Mouse (Mus musculus) adrenal gland, adult 18-20 months (tissue): ENCODE data around the gene Itprip. TPM values are rescaled to one million over a fixed set of nuclear protein-coding genes. Genes with fewer than 3 reads are reported as not detected.

Experiments used
- DNase-seq, 2 experiments: peaks; one replicate each; pipeline ENCODE4 v3.0.0; 2021 to 2022; ENCODE audit warnings: low spot score in 2 of 2
- long read RNA-seq, 2 experiments: library from polyadenylated mRNA; stranded (forward); transcript quantifications; one replicate each; pipeline ENCODE4 v2.0.0; 2021
- total RNA-seq, 2 experiments: library from RNA; stranded (reverse); gene quantifications; 1 replicate in 1 of 2; 2 replicates in 1 of 2; pipeline ENCODE4 v1.2.3; 2021

Itprip gene
- total RNA-seq: 10 to 100 TPM; 16.8 to 17.7 TPM
- long read RNA-seq, experiment 1, partial matches to known transcripts: 0 of 19 reads
- long read RNA-seq, experiment 1, other reads (novel, unspliced or antisense): 19 of 19 reads
- long read RNA-seq, experiment 2, partial matches to known transcripts: 0 of 29 reads
- long read RNA-seq, experiment 2, other reads (novel, unspliced or antisense): 29 of 29 reads

DNA sequence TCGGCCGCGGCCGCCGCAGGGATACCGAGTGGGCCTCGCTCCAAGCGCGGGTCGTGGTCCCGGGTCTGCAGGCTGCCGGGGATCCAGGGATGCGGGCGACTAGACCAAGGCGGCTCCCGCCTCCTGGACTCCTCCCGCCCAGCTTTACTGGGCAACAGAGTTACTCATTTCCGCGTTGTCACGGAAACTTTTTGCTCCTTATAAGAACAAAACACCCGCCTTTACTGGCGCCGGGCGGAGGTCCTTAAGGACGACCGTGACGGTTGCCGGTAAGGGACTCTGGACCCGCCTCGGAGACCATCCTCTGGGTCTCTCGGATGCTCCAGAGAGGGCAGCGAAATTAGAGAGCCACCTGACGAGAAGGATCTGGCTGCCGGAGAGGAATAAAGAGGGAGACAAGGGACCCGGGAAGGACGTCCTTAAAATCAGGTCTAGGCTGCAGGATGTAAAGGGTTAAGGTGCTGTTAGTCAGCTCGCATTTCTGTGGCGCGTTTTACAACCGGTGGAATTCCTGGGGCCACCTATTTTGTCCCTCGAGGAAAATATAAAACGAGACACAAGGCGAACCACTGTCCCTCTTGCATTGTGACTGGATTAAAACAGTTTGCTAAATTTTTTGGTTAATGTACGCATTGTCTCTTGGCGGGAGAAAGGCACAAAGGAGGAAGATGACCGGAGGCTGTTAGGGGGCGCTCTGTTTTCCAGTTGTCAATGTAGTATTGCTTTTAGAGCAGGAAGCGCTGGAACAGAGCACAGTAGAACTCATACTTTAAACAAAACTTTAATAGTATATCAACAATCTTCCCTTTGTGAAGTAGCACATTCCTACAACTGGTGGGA is at the start of gene Itprip, which contains the start of gene Cfap43:
TSS of gene Itprip (minus strand) at position 174 of the 840 bp plus-strand sequence.
TSS of gene Cfap43 (minus strand) at position 162 of the 840 bp plus-strand sequence.
- DNase-seq: peak; percentile 70 to 71

DNA sequence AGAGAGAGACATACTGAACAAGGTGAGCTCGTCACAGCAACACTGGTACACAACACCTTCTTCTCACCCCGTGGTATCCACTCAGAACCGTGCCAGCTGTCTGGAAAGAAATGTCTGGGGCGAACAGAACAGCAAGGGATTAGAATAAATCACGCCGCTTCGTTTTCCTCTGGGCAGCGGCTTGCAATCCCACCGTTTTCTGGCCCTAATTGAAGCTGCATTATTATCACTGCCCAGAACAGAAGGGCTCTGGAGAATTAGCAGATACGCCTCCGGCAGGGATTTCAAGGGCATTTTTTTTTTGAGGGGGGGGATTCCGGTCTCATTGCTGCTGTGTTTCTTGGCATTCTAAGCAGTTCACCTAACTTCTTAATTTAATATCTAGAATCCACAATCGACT is 39.1 kb upstream of the Itprip start:
- no peak for DNase-seq

DNA sequence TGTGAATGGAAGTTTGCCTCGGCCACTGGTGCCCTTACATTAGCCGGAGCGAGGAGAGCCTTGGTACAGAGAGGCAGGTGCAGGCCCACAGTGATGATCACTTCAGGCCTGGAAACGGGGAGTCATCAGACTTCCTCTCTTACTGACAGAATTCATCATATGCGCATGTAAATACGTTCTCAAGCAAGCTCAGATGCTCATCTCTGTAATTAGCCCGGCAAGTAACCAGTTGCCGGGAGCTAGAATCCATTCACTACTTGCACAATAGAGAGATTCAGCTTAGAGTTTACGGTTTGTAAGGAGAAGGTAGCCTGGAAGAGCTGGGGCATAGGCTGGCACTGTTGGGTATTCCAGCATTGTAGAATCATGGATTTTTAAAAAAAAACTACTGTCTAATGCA is 34.1 kb upstream of the Itprip start:
- no peak for DNase-seq

DNA sequence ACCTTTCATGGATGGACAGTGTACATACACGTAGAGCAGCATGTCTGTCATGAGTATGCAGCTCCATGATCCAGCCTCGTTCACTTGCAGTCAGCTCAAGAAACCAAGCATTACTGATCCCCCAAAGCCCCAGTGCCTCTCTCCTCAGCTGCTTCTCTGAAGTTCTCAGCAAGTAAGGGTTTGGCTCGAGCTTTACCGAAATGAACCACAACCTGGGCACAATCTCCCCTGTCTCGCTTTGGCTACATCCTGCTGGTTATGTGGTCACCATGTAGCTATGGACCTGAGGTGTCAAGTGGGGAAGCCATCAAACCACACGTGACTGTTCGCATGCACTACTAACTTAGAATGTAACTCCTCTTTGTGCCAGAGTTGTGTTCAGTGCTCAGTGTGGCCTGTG is 31.8 kb upstream of the Itprip start:
- no peak for DNase-seq

DNA sequence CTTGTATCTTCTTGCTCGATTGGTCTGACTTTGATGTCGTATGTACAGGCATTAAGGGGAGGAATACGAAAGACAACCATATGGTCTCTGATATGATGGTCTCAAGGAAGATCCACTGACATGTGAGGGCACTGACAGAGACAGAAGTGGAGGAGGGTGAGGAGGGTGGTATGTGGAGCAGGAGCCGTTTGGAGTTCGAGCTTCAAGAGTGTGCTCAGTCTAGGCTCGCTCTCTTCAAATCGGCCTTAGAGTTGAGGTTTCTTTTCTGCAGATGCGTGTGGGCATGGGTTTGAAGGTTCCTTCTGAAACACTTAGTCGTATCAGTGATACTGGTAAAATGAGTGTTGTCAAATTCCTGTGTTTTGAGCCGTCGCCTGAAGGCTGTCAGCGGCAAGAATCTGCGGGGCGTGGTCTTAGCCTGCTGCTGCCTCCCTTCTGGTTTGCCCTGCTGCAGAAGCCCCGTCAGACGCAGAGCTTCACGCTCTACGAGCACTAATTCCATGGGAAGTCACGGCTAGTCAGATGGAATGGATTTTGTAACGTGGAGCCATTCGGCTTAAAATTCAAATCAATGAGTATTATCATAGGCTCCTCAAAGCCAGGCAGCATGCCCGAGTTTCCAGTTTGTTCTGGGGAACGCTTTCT is 27.8 kb upstream of the Itprip start:
- no peak for DNase-seq

DNA sequence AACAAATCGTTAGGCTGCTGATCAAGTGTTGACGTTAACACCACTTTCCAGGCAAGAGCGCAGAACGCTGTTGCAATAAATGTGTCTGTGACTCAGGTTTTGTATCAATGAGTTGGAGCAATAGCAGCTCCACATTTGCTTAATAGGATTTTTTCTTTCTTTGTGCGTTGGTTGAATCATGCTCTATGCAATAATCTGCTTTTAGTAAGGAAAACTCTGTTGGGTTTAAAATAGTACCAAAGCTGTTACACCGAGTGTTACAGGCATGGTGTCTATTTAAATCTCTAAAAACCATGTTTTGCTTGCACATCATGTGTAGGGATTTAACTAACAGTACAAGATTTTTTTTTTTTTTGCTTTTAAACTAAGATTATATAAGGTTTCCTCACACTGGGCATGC is 20.3 kb upstream of the Itprip start:
- DNase-seq: no peak

DNA sequence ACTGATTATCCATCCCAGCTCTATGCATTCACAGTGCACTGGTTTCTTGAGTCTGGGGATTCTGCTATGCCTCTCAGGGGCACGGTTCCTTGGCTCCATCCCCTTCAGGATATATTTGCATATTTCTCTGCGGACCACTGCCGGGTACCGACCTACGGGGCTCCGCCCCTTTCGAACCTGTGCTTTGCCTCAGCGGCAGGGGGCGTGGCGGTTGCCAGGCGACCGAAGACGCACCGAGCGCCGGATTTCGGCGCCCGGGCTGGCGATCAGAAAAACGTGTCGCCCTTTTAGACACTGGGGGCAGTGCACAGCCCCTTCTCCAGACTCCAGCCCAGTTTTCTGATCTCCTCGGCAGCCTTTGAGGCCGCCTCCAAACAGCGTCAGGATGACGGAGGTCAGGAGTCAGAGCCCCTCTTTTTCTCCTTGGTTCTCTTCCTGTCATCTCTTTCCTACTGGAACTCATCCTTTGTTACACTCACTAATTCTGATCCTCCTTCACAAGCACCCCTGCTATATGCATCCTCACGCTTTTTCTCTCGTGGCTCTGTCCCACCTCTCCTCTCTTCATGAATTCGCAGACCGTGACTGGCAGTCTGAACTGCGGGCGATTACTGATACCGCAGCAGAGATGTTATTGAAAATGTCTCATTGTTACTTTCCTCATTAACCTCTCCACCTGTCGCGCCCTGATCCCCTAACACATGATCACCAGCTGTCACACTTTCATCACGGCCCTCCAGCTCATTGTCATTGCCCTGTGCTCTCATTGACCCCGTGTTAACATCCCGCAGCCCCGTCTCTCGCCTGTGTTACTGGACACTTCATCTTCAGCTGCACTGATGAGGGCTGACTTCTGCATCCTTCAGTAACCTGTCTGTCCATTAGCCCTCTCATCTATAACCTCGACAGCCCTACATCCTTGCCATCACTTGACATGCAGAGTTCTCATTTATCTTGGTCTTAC is 18.6 kb upstream of the Itprip start, which contains the start of gene Cfap58:
TSS of gene Cfap58 (plus strand) at position 233 of the 964 bp plus-strand sequence.
- peak; percentile 25 to 44 for DNase-seq

DNA sequence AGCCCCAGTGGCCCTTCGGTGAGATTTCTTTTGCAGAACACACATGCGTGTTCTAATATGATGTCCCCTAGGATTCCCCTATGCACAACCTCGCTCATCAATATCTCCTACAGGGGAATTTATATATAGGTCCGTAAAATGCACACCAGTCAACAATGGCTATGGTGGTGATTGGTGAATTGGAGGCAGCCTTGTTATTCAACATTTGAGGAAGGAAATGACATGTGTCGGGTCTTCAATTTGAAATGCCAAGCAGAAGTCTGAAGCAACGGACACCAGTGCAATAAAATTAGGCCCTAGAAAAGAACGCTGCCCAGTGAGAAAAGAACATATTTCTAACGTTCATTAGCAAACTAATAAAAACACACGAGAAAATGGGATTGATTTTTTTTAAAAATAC is 17.8 kb upstream of the Itprip start:
- no peak for DNase-seq

DNA sequence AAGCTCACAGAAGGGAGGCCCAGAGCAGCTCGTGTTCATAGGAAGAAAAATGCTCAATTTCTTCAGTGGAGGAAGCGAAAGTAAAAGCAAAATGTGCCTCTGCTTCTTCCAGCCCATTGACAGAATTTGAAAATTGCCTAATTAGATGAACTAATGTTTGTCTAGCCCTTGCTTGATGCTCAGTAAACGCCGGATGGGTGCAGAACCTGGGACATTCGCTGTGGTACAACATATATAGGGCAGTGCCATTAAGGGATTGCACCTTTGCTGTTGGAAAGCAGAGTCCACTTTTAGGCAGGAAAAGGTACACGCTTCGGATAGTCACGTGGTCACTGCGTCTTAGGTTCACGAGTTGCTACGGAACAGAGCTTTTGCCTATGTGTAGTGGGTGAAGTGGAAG is 17.4 kb upstream of the Itprip start:
- no peak for DNase-seq

DNA sequence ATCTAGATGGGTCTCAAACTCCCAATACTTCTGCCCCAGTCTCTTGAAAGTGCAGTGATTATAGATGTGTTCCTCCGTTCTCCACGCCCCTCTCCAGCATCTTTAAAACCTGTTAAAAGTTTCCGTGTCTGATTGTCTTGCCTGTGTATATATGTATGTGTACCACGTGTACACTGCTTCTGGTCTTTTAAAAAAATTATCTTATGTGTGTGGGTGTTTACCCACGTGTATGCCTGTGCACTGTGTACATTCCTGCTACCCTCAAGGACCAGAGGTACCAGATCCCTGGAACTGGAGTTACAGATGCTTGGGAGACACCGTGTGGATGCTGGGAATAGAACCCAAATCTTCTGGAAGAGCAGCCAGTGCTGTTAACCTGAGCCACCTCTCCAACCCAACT is 16.4 kb upstream of the Itprip start:
- no peak for DNase-seq

DNA sequence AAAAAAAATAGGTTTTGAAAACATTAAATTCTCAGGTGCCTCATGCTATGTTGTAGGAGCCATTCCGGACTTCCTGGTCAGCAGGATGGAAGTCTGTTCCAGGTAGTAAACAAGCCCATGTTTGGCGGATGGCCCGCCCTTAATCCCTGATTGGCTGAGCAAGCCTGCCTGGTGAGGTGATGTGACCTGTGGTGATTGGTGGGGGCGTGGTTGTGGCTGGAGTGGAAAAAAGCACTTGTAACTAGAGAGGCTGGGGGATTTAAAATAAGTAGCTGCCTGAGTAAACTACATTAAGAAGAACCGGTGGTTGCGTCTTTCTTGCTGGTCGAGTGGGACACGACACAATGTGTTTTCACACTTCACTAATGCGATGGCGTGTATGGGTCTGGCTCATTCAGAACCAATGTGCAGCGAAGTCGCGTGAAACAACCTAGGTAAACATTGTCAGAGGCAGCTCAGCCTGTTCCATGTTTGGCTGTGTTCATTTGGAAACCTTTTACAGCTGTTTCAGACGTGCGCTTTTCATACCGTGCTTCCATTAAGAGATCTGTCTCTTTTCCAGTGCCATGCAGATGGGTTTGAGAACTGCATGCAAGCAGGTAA is 15.6 kb upstream of the Itprip start:
- no peak for DNase-seq

DNA sequence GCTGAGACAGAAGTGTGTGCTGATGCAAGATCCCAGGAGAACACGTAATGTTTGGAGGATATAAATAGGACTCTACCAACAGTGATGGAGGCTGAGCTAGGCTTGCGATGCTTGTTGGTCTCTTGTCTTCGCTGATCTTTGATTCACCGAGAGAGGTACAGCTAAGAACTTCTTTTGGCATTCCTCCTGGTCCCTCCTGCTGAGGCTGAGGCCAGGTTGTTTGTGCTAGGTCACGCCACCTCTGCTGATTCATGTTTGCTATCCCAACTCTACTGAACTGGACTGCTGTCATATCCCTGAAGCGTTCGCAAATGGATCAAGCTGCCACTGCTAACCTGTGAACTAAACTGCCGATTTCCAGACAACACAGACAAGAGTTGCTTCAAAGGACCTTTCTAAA is 15.0 kb upstream of the Itprip start:
- no peak for DNase-seq

DNA sequence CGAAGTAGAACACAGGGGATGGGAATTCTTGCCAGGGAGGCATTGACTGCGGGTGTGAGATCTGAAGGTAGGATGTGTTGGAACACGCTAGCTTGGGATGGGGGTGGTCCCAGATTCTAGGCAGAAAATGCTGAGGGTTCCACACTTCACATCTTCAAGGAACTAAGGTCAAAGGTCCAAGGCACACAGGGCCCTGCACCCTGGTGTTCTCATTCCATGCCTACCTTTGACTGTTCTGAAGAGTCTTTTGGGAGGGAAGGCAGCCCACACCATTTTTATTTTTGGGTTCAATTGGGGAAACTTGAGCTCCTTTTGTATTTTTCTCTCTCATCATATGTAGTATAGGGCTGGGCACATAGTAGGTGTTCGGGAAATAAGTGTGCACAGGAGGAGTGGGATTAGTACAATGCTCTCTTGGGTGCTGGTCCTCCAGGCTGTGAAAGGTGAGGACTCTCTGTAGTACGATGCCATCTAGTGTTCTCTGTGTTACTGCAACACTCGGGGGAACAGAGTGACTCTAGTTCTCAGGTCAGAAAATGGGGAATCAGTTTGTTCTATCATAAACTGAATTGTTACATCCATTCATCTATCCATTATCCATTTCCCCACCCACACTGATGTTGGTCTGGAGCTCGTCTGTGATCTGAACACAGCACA is 13.0 kb upstream of the Itprip start:
- DNase-seq: no peak

DNA sequence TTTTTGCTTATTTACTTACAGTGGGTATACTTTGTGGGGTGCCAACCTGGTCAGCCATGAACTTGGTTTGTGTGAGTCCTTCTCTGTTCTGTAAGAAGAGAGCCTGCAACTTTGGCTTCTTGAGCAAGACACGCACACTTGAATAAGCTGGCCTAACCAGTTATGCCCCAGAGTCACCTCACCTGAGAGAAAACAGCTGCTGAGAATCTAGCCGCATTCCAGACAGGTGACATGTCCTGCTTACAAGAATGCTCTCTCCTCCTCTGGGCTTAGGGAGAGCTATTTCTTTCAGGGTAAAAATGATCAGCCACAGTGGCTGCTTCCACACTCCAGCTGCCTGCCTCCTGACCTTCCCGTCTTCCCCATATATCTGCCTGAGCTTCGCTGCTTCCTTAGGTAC is 9.9 kb upstream of the Itprip start:
- DNase-seq: no peak

DNA sequence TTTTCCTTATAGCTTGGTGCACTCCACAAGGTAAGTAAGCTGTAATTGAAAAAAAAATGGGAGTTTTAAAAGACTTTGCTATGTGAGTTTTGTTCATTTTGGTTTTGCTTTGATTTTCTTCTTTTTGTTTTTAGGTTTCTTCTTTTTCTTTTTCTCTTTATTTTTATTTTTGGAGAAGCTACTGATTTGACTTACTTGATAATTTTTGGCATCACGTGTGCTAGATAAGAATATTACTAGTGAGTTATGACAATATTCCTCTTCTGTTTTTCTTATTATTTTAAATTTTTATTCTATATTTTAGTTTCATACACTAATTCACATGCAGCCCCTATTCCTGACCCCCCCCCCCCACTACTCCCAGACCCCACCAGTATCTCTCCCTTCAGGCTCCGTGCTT is 7.9 kb upstream of the Itprip start:
- no peak for DNase-seq

DNA sequence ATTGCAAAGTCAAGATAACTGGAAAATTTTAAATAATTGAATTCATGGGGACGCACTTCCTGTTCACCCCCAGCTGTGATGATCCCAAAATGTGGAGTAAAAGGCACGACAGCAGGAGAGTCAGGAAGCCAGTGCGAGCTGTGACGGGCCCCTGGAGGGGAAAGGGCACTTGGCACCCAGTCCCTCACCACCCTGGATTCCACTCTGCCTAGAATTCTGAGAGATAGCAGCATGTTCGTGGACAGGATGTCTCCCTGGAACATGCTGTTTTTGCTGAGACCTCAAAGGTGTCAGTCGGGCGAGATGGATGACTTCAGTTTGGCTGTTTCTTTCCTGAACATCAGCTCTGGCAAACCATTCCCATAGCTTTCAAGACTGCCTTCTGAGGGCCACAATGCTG is 6.7 kb upstream of the Itprip start:
- DNase-seq: no peak

DNA sequence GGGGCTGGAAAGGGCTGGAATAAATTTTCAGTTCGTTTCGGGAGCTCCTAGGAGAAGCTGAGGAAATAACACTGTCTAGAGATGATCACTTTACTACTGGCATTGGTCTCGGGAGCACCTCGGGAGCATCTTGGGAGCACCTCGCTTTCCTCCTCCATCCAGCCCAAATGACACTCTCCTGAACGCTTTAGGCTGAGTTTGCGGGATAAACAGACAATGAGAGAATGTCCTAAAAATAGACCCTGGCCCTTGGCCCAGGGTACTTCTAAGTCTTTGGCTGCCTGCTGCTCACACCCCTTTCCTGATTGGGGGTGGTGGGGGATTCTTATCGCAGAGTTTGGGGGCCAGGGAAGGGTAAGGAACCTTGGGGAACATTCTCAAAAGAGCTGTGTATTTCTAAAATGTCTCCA is 872 bp upstream of the Itprip start:
- DNase-seq: no peak

DNA sequence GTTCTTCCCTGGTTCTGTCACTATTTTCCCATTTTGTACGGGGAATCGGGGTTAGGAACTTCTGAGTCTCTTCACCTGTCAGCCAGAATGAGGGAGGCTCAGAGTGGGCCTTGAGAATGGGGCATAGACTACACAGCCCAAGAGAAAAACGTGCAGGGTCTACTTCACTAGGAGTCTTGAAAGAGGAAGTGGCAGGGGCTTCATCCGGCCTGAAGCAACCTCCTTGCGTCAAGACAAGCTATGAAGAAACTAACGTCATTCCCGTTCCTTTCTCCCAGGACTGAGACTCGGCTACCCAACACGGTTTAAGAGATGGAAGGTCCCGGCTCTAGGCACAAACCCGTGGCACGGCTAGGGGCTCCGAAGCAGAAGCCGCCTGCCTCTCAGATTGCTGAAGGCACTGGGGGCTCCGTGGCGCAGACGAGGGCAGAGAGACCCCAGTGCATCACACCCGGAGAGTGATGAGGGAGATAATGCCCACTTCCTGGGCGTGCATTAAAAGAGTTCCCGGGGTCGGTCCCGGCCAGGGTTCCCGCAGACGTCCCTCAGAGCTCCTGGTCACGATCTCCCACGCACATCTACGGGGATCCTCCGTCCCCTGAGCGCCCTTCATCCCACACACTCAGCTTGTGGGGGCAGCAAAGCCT is 521 bp downstream of the Itprip start:
- DNase-seq: no peak

DNA sequence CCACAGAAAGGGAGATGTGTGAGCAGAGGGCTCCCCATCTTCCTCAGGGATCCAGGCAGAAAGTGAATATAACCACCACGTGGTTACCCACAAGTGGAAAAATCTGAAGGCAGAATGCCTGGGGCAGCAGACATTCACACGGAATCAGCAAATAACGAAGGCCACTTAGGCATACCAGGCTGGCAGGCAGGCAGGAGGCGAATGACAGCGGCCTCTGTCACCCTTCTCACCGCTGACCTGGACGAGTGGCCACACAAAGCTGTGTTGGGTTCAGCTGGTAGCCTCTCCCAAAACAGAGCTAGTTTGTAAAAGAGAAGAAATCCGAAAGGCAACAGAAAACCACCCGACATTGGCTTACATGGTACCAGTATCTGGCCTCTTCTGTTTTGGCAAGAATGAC is 1.1 kb downstream of the Itprip start:
- no peak for DNase-seq

DNA sequence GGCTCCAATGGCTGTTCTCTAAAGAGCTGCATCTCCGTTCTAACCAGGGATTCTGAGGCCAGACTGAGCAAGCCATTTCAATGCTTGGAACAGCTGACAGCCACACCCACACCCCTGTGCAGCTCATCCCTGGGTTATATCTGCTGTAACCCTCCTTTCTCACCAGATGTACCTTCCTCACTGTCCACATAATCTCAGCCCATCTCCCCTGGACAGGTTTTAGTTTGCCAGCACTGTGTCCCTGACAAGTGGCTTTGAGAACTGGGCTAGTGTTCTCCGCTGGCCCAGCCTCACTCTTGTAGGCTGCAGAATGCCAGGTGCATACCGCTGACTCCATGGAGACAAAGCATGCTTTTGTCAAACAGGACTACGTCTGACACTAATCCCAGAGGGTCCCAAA is 1.7 kb downstream of the Itprip start:
- DNase-seq: no peak
